Mouse (Mus musculus): Measurements from ENCODE around the gene Cuedc1.

Cuedc1 gene

DNA sequence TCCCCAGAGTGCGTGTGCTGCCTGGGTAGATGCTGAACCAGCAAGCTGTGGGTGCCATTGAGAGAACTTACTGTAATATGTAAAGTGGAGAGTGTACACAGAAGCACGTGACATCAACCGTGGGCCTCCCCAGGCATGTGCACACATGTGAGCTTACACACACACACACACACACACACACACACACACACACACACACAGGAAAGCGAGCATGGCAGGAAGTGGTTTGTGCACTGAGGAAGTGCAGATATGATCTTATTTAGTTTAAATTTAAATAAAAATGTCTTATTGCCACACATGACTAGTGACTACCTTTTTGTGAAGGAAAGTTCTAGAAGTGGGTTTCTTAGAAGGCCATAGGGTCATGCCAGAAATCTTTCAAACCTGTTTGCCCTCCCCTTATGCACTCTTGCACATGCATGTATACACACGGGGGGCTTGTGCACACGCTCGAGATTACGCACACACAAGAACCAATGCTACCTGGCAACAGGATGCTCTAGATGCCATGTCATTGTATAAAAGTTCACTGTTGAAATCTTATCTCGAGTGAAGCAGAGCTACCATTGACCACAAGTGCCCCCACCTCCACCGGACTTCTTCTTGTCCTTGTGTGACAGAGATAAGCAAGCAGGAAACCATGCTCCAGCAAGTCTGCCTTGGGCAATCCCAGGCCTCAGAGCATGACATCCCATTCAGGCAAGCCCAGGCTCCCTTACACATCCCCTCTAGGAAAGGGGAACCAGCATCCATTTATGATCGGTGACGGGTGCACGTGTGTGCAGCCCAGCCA, 47.6 kb downstream of the Cuedc1 start:
- in situ Hi-C loops (cut with MboI; ENCODE audit: low sequenced_read_pairs), result no loop called here

DNA sequence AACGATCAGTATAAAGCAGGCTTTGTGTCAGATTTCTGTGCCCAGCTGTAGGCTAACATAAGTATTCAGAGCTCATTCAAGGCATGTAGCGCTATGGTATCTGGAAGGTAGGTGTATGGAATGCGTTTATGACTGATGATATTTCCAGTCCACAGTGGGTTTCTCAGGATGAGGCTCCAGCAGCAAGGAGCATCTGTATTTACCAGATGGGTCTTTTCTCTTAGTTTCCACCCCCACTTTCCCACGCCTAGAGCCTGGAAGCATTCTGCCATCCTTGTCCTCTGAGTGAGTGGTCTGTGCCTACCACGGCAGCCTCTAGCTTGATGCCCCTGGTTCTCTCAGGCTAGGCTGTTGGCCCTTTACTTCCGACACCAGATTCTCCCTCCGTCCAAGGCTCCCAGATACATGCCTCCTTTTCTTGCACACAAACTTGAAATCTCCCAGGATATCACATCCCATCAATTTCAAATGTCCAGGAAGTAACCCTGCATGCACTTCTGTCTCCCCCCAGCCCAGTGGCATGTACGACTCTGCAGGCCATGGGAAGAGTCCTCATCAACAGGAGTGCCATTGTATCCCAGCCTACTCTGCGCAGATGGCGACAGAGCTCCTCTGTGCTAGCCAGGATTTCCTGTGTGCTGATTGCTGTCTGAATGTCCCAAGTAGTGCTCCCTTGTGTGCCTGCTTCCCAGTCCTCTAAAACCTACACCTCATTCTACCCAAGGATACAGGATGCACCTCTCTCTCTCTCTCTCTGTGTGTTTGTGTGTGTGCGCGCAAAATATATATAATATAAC, 48.6 kb downstream of the Cuedc1 start:
- in situ Hi-C loops (cut with MboI; ENCODE audit: low sequenced_read_pairs), result no loop called here

DNA sequence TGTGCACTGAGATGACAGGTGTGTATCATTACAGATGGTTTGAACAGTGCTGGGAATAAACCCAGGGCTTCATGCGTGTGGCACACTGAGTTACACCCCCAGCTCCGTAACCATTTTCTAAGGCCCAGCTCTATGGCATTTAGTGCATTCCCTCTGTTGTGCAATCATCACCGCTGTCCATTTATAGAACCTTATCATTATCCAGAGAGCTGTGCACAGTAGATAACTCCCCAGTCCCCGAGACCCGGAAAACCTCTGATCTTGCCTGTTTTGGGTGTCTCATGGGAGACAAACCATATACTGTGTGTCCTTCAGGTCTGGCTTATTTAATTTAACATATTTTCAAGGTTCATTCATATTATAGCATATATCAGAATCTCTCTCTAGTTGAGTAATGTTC, 49.5 kb downstream of the Cuedc1 start:
- in situ Hi-C loops (cut with MboI; ENCODE audit: low sequenced_read_pairs), result no loop called here

DNA sequence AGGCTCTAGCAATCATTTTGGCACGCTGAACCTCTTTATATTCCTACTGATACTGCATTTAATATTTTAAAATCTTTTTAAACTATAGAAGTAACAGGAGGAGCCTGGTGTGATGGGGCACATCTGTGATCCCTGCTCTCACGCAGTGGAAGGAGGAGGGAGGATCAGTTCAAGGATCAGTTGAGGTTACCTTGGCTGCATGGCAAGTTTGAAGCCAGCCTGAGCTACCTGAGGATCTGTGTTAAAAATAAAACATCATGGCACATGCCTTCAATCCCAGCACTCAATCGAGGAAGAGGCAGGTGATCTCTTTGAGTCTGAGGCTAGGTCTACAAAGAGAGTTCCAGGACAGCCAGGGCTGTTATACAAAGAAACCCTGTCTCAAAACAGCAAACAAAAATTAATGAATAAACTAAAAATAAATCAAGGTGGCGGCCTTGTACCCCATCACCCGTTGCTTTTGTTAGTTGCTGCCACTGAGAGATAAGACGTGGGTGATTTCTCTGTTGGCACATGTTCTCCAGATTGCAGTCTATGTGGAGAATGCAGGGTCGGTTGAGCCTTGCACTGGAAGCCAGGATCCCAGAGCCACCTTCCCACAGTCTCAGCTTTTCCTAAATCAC, 50.3 kb downstream of the Cuedc1 start:
- in situ Hi-C loops (cut with MboI; ENCODE audit: low sequenced_read_pairs), result no loop called here

DNA sequence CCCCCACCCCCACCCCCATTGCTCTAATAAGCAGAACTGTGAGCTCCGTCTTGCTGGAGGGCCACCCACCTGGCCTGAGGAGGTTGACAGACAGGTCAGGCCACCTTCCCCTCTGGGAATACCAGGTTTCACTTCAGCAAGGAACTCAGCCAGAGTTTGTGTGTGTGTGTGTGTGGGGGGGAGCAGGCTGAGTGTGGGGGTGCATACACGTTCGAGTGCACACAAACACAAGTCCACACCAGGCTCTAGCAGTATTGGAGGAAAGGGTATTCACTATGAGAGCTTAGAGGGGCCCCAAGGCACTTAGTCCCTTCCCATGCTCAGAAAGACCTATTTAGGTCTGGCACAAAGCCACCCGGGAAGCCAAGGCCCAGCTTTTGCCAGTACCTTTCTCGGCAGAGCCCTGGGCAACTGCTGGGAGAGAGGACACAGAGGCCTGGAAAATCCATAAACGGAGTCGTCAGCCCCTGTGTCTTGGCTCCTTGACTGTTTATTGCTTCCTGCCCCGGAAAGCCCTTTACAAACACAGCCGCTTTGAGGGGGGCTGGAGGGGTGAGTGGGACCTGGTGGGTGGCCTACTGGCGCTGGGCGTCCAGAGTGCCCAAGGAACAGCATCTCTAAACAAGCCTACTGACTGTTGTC, 50.9 kb downstream of the Cuedc1 start:
- in situ Hi-C loops (cut with MboI; ENCODE audit: low sequenced_read_pairs), result no loop called here

DNA sequence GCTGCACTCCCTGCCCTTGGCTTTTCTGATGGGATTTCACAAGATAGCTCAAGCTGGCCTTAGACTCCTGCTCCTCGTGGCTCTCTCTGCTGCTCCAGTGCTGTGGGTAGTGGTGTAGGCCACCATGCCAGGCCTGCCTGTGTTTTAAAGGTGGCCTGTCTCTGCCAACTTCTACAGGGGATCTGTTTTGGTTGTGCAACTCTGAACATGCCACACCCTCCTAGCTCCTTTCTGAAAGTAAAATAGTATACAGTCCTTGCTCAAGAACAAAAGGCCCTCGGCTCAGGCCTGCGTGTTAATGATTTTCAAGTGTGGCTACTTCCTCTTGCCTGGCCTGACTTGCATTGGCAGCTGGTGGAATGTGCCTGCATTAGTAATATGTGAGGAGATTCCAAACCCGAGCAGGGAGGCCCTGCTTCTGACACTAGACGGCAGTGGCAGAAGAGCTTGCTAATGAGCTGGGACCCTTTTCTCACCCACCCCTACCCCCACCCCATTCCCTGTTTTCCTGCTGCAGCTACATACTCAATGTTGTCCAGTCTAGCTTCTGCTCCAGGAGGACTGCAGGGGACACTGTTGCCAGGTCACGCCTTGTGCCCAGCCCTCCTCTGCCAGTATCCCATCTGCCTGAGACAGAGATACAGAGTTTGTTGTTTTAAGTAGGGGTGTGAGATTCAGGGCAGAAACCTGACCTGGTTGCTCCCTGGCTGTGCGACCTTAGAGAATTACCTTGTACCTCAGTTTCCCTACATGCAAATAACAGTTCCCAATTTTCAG, 53.7 kb downstream of the Cuedc1 start:
- in situ Hi-C loops (cut with MboI; ENCODE audit: low sequenced_read_pairs), result no loop called here

DNA sequence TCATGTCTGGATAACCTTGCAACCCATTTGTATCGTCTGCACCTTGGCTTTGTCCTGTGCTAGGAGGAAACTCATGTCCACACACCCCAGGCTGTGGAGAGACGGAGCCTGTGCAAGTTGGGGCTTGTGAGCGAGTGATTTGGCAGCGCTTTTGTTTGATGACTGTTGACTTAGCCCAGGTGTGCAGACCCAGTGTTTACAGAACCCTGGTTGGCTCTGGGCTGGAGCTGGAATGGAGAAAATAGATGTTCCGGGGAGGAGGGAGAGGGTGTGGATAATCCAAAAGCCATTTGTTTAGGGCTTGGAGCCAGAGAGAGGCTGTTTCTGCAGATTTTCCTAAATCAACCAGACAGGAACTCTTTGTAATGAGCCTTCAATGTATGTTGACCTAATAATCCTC, 56.0 kb downstream of the Cuedc1 start:
- in situ Hi-C loops (cut with MboI; ENCODE audit: low sequenced_read_pairs), result no loop called here

DNA sequence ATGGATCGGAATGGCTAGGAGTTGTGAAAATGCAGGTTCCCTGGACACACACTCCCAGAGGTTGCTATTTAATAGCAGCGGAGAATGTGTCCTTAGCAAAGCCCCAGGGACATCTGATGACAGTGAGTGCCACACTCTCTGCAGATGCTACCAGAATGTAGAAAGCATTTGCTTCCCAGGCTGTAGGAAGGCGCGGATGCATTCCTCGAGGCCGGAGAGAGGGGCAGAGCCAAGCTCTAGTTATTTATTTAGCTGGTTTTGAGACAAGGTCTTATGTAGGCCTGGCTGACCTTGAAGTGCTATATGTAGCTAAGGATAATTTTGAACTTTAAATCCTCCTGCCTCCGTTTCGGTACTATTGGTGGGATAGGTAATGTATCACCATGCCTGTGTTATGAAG, 56.6 kb downstream of the Cuedc1 start:
- in situ Hi-C loops (cut with MboI; ENCODE audit: low sequenced_read_pairs), result no loop called here

DNA sequence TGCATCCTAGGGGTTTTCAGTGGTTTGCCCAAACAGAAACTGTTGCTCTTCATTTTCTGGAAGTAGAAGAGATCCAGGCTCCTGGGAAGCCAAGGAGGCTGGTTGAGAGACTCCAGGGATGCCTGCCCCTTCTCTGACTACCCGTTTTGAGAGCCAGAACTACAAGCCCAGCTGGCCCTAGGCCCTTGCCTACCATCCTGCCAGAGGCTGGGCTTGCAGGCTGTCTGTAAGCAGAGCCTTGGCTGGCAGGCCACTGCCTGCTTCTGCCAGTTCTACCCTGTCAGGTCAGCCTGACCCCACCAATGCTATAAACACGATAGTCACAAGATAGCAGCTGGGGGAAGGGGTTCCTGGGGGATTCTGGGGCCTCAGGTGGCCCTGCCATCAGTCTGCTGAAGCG, 57.6 kb downstream of the Cuedc1 start:
- in situ Hi-C loops (cut with MboI; ENCODE audit: low sequenced_read_pairs), result no loop called here

DNA sequence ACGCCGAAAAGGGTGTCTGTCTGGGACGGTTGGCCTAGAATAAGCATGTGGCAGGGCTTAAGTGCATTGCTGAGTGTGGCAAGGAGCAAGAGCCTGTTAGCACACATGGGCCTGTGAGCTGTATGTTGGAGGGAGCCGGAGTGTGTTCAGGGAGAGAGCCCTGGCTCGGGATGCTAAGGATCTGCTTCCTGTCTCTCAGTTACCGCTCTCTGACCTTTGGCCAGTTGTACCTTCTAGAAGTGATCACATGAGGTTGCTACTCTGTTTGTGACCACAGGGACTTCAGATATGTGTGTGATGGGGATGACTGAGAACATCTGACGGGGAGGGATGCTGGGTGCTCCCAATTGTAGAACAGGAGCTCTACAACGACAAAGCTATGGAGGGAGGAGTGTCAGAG, 58.1 kb downstream of the Cuedc1 start:
- in situ Hi-C loops (cut with MboI; ENCODE audit: low sequenced_read_pairs), result no loop called here

DNA sequence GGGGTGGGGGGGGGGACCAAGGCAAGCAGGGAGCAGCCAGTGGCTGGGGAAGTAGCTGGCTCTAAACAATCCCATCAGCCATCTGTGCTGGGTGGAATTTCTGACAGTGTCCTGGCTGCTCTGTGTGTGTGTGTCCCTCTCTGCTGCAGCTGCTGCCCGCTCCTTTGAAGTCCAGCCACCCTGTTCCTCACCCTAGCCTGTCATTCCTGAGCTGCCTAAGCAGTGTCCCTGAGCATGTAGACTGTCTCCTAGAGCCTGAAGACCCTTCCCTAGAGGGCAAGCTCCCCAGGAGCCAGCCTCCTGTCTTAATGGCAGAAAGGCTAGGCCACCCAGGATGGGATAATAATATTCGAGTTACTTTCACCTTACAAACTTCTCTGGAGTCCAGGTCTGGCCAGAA, 58.5 kb downstream of the Cuedc1 start:
- in situ Hi-C loops (cut with MboI; ENCODE audit: low sequenced_read_pairs), result no loop called here

DNA sequence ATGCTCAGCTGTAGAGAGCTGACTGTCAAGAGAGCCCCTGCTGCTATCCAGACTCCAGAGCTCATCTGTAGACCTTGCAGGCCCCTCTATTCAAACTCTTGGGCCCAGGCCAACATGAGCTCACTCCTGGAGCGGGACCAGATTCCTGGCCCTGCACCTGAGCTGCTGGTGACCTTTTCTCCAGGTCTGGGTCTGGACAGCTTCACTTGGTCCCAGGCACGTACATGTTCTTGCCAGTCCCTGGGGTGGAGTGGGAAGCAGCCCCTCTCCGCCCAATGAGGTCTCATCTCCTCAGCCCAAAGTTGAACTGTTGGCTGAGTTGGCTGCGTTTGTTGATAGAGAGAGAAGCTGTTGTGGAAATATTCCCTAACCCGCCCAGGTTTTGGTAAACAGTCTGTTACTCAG, 61.0 kb downstream of the Cuedc1 start:
- in situ Hi-C loops (cut with MboI; ENCODE audit: low sequenced_read_pairs), result no loop called here

DNA sequence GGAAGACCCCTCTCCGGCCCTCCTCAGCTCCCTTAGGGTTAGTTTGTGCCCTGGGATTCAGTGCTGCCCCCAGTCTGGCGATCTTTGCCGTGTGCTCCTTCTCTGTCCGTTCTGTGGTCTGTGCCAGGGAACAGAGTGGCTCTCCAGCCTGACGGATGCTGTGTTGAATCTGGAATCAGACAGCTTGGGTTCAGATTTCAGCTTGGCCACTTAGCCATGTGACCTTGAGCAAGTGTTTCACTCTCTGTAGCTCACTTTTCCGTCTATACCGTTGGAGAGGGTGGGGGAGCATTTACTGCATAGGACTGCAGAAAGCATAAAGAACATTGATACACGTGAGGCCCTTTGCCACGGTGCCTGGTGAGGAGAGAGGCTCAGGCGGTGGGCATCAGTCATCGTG, 61.5 kb downstream of the Cuedc1 start:
- in situ Hi-C loops (cut with MboI; ENCODE audit: low sequenced_read_pairs), result no loop called here

DNA sequence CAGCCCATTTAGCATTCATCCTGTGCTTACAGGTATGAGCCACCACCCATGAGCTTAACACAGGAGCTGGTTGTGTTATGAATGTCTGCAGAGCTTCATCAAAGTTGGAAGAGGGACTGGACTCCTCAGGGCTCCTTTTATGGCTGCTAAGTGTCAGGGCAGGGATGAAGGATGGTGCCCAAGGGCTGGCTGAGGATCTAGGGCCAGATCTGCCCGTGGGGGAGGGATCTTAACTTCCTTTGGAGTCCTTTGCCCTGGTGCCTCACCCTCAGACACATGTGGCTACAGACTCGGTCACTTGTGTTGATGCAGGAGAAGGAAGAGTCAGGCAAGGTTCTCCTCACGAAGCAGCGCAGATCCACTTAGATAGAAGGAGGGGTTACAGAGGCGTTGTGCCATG, 62.5 kb downstream of the Cuedc1 start:
- in situ Hi-C loops (cut with MboI; ENCODE audit: low sequenced_read_pairs), result no loop called here

DNA sequence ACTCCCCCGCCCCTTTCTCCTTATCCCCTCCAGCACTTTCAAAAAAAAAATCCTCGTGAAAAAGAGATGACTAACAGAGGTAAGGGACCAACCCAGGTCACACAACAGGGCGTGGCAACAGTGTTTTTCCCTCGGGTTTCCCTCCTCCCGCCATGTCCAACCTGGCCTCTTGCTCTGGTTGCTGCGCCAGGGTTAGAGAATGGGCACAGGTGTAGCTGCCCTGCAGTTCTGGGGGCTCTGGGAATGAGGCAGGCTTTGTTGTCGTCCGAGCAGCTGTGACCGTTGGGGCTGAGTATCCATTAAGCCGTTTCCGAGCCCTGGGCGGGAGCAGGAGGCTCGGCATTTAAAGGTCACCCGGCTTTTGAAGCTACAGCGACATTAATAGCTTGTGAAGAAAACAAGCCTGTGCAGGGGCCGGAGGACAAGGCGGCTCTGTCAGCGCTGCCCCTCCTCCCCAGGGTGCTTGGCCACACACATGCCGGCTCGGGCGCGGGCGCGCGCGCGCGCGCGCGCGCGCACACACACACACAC, 63.3 kb downstream of the Cuedc1 start:
- in situ Hi-C loops (cut with MboI; ENCODE audit: low sequenced_read_pairs), result no loop called here

DNA sequence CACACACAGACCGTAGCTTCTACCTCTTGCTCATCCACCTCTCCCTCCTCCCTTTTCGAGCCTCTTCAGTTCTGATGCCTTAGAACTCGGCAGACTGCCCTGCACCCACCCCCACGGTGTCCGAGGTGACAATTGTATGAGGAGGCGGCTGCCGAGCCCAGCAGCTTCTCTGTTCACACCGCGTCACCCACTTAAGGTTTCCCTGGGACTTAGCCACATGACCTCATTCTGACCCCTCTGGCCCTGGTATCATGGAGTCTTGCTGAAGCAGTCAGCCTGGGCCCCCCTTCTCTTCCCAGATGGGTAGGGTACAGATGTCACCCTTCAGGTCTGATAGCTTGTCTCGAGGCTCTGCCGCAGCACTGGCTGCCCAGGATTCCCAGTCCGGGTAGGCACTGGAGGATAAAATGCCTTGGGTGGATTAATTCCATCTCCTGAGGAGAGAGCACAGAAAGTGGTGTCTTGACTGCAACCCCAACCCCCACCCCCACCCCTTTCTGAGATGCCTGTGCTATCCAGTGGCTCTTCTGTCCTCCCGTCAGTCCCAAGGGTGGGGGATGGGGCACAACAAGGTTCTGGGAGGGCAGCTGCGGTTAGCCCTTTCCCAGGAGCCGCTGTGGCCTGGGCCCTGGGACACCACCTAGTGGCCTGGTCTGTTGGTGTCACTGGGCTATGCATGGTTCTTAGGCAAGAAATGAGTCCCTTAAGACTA, 63.9 kb downstream of the Cuedc1 start:
- in situ Hi-C loops (cut with MboI; ENCODE audit: low sequenced_read_pairs), result no loop called here

DNA sequence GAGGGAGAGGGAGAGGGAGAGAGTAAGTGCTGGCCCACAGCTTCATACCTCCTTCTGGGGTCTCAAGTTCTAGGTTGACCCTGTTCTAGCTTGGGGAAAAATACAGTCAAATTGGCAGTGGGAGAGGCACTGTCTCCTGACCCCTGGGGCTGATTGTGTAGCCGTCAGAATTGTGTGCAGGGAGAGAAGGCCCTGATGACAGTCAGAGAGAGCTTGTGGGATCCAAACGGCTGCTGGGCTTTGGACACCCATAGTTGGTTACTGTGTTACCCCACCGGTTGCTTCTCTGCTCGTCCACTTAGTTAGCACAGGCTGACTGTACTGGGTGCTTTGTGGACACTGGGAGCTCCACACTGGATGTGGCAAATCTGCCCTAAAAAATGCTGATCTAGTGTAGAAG, 64.9 kb downstream of the Cuedc1 start:
- in situ Hi-C loops (cut with MboI; ENCODE audit: low sequenced_read_pairs), result no loop called here

DNA sequence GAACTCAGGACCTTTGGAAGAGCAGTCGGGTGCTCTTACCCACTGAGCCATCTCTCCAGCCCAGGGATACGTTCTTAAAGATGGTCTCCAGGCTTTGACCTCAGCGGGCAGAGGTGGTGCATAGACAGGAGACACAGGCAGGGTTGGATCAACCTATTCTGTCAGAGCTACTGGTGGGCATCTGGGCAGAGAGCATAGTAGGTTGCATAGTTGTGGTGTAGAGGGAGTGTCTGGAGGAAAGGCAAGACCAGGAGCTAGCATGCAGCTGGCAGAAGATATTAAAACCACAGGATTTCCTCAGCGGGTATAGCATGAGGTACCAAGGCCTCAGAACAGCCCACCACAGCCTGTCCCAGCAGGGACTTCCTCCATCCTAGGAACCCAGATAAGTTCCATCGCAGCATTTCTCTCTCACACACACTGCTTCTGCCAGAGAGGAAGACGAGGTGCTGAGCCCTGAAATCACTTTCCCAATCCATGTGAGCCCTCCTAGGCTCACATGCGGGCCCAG, 66.4 kb downstream of the Cuedc1 start:
- in situ Hi-C loops (cut with MboI; ENCODE audit: low sequenced_read_pairs), result no loop called here

DNA sequence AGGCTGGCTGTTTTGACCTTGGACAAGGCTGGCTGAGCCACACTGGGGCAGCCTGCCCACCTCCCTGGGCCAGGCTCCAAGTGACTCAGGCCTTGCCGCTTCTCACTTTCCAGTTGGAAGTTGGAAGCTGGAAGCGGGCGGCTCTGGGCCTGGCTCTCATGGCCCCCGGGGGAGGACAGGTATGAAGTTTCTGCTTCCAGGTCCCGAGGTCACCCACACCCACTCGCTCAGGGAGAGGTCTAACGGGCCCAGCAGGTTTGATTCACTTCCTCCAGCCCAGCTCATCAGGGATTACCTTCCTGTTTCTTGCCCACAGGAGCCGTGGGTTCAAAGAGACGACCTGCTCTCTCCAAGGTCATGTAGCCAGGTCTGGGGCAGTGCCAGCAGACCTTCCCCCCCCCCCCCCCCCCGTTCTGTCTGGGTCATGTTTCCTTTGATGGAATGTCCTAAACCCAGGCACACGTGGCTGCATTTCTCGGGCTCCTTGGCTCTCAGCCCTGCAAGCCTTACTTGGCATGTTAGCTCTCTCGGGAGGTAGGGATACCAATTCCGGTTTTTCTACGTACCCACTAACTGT, 67.0 kb downstream of the Cuedc1 start:
- in situ Hi-C loops (cut with MboI; ENCODE audit: low sequenced_read_pairs), result no loop called here
